Mouse (Mus musculus) intestine, embryonic 14.5 days (tissue): ENCODE data around the gene Fcgrt. TPM values are rescaled to one million over a fixed set of nuclear protein-coding genes. Genes with fewer than 3 reads are reported as not detected.
A peak's percentile ranks its signal among the peaks of the same experiment; 100 is the strongest.
"Not testable (repeated sequence)": the region's sequence is repeated elsewhere in the genome, so short reads cannot be mapped to it uniquely, and the experiment has no call there.

Source experiments
- ATAC-seq: fragments of 200-750 bp; cut with Nextera tagmentation; replicated peaks from 2 replicates; pipeline ENCODE4 v1.8.0; 2017; ENCODE audit warnings: low read depth, moderate number of reproducible peaks, moderate TSS enrichment, moderate library complexity; ENCODE audit not compliant: low FRiP score, low TSS enrichment
- DNase-seq: peaks from one replicate; pipeline ENCODE4 v3.0.0-alpha.2; 2018; ENCODE audit warnings: low spot score
- H3K27ac ChIP-seq: fragments of 300-500 bp; sonication (generic); 2 replicates; pipeline ENCODE4 v1.5.1; 2014; ENCODE audit warnings: low read depth, mild to moderate bottlenecking, control low read depth
- H3K27me3 ChIP-seq: fragments of 300-500 bp; sonication (generic); replicated peaks from 2 replicates; pipeline ENCODE4 v1.6.1; 2014; ENCODE audit warnings: low read length, control low read depth; ENCODE audit not compliant: control insufficient read depth, insufficient read depth
- H3K36me3 ChIP-seq: fragments of 300-500 bp; sonication (generic); 2 replicates; pipeline ENCODE4 v1.6.1; 2014; ENCODE audit warnings: low read length, control low read depth; ENCODE audit not compliant: control insufficient read depth, insufficient read depth
- H3K4me1 ChIP-seq: fragments of 300-500 bp; sonication (generic); replicated peaks from 2 replicates; pipeline ENCODE4 v1.6.1; 2014; ENCODE audit warnings: low read length, control low read depth, mixed read lengths; ENCODE audit not compliant: control insufficient read depth, insufficient read depth
- H3K4me2 ChIP-seq: fragments of 300-500 bp; sonication (generic); 2 replicates; pipeline ENCODE4 v1.6.1; 2014; ENCODE audit warnings: low read length
- H3K4me3 ChIP-seq: fragments of 300-500 bp; sonication (generic); 2 replicates; pipeline ENCODE4 v1.5.1; 2014; ENCODE audit warnings: low read depth, low read length, control low read depth, mixed read lengths
- H3K9ac ChIP-seq: fragments of 300-500 bp; sonication (generic); 2 replicates; pipeline ENCODE4 v1.6.1; 2014; ENCODE audit warnings: mild to moderate bottlenecking, low read length
- H3K9me3 ChIP-seq: fragments of 300-500 bp; sonication (generic); 2 replicates; pipeline ENCODE4 v1.6.1; 2016; ENCODE audit warnings: low read length, control low read depth; ENCODE audit not compliant: control insufficient read depth
- WGBS: fragments of 180-500 bp; shearing (Covaris S2); extraction: QIAGEN DNeasy Blood & Tissue Kit; methylation state at CpG from one replicate; pipeline ENCODE4 v1.1.7; 2014; 5-methylcytosine and 5-hydroxymethylcytosine counted together
- polyA plus RNA-seq: library from polyadenylated mRNA; unstranded; fragments of >200 nt; fragmentation: Nextera tagmentation; extraction: Ambion mirVana; gene quantifications from 2 replicates; pipeline ENCODE4 v1.2.1, GENCODE M21; 2014

Fcgrt gene
- polyA plus RNA-seq, 1 experiment from 2014 or later, result 64.1 TPM

GRCm38 (mm10) chr7:45126844-45127699, 23.4 kb upstream of the Fcgrt start:
- whole genome bisulfite sequencing, result 38% methylated on average over 21 of the region's 21 CpGs
- Histone ChIP-seq H3K4me3 (peak overlapping the region; percentile 100), H3K4me2 (peak overlapping the region; percentile 97), H3K36me3 (peaks cover 41% of the 10 kb centered on the region), H3K9ac (peak overlapping the region; percentile 99), H3K9me3 (no peaks in the 10 kb centered on the region), H3K27me3 (no peaks in the 10 kb centered on the region), H3K4me1 (peaks cover 33% of the 10 kb centered on the region), H3K27ac (peak overlapping the region; percentile 91)
- DNase-seq (no peak), ATAC-seq (no peak)

DNA sequence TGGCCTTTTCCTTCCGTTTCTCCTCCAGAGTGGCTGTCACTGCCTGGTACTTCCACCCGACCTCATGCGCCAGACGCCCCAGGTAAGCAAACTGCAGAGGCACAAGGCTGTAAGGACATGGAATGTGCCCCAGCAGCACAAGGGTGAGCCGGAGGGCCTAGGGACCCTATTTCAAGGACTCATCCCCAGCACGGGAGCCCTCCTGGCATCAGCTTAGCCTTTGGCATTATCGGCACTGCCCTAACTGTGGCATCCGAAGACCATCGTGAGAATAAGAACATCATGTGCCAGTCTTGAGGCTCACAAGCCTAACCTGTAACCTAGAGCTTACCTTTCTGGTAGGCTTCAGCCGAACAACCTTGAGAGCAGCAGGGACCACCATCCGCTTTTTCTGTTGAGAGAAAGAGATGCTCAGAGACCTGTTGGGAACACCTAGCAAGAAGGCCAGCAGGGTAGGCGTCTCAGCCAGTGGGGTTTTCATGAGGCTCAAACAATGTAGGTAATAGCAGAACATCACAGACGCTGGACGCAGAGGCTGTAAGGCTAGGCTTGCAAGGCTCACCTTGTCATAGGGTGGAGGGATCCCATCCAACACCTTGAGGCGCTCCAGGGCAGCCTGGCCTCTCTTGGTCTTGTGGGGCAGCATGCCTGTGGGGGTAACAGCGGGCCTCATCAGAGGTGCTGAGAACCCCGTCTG, 22.6 kb upstream of the Fcgrt start:
- 75% methylated on average over 17 of the region's 17 CpGs for WGBS
- Histone ChIP-seq H3K4me1 (peaks cover 39% of the 10 kb centered on the region), H3K4me2 (peak overlapping the region; percentile 97), H3K9me3 (no peaks in the 10 kb centered on the region), H3K4me3 (peak overlapping the region; percentile 100), H3K9ac (peak overlapping the region; percentile 99), H3K36me3 (peaks cover 49% of the 10 kb centered on the region), H3K27ac (peak overlapping the region; percentile 91), H3K27me3 (no peaks in the 10 kb centered on the region)
- no peak for ATAC-seq
- no peak for DNase-seq

GRCm38 (mm10) chr7:45125649-45126048, 22.0 kb upstream of the Fcgrt start:
- Histone ChIP-seq H3K36me3 (peaks cover 55% of the 10 kb centered on the region), H3K4me3 (peak overlapping the region; percentile 100), H3K4me1 (peaks cover 39% of the 10 kb centered on the region), H3K4me2 (peak overlapping the region; percentile 97), H3K27ac (peak overlapping the region; percentile 9; the same call in 1 of the 2 replicates)
- not testable (repeated sequence) for ATAC-seq, H3K9me3 ChIP-seq, DNase-seq, H3K9ac ChIP-seq, H3K27me3 ChIP-seq
- 72% methylated on average over 5 of the region's 5 CpGs for WGBS

DNA sequence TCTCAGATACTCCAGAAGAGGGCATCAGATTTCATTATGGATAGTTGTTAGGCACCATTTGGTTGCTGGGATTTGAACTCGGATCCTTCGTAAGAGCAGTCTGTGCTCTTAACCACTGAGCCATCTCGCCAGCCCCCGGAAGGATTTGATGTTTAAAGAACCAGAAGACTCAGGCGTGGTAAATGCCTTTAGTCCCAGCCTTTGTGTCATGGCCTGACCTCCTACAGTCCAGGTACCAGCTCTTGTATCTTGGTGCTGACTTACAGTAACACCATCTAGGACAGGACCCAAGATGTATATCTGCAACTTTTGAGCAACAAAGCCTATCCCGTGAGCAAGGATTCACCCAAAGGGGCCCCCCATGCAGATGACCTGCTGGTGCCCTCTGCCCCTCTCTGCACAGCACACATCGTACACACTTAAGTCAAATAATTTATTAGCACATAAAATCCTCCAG, 21.5 kb upstream of the Fcgrt start:
- Histone ChIP-seq H3K36me3 (peaks cover 60% of the 10 kb centered on the region), H3K9me3 (no peaks in the 10 kb centered on the region), H3K27ac (peak overlapping the region; percentile 9; the same call in 1 of the 2 replicates), H3K4me2 (peak overlapping the region; percentile 36), H3K4me3 (0 out of 2 replicates have a peak overlapping the region, but pooled peaks have one; percentile 100), H3K9ac (no peak overlapping the region; the same call in 1 of the 2 replicates), H3K4me1 (peaks cover 39% of the 10 kb centered on the region), H3K27me3 (no peaks in the 10 kb centered on the region)
- WGBS, result 17% methylated on average over 7 of the region's 7 CpGs
- no peak for ATAC-seq
- DNase-seq, result peak; percentile 75

GRCm38 (mm10) chr7:45124224-45125143, 20.8 kb upstream of the Fcgrt start, which contains the start of gene Rps11:
TSS of gene Rps11 (minus strand) at chr7:45124439.
- DNase-seq, result peak; percentile 97
- ATAC-seq, result peak; percentile 82
- peaks cover 67% of the 10 kb centered on the region for H3K36me3 ChIP-seq
- peak within 1 kb of the TSS; percentile 86 for H3K27ac ChIP-seq
- peak within 1 kb of the TSS; percentile 67 for H3K4me2 ChIP-seq
- H3K4me3 ChIP-seq, result peak within 1 kb of the TSS; percentile 98
- WGBS, result 1% methylated on average over 59 of the region's 59 CpGs
- peaks cover 34% of the 10 kb centered on the region for H3K4me1 ChIP-seq
- H3K27me3 ChIP-seq, result no peaks in the 10 kb centered on the region
- peak within 1 kb of the TSS; percentile 99 for H3K9ac ChIP-seq
- H3K9me3 ChIP-seq, result no peaks in the 10 kb centered on the region

- H3K36me3 ChIP-seq, result peaks cover 77% of the 10 kb centered on the region
- DNase-seq, result no peak
Observed at GRCm38 (mm10) chr7:45123186-45123570, 19.5 kb upstream of the Fcgrt start.

GRCm38 (mm10) chr7:45122561-45123185, 19.0 kb upstream of the Fcgrt start:
- WGBS, result 83% methylated on average over 15 of the region's 15 CpGs

More at GRCm38 (mm10) chr7:45123186-45123570, 19.5 kb upstream of the Fcgrt start:
- 20% methylated on average over 12 of the region's 12 CpGs for WGBS
- Histone ChIP-seq H3K4me1 (peaks cover 31% of the 10 kb centered on the region; the same call in 1 of the 2 replicates), H3K27me3 (no peaks in the 10 kb centered on the region), H3K9me3 (no peaks in the 10 kb centered on the region), H3K27ac (0 out of 2 replicates have a peak overlapping the region, but pooled peaks have one; percentile 84), H3K9ac (peak overlapping the region; percentile 99), H3K4me2 (peak overlapping the region; percentile 67), H3K4me3 (peak overlapping the region; percentile 98)
- ATAC-seq, result no peak

More at GRCm38 (mm10) chr7:45122561-45123185, 19.0 kb upstream of the Fcgrt start:
- H3K9ac ChIP-seq, result peak overlapping the region; percentile 99
- DNase-seq (no peak), ATAC-seq (no peak)
- H3K4me1 ChIP-seq, result peaks cover 35% of the 10 kb centered on the region; the same call in 1 of the 2 replicates
- peaks cover 76% of the 10 kb centered on the region for H3K36me3 ChIP-seq
- peak overlapping the region; percentile 98 for H3K4me3 ChIP-seq
- H3K27ac ChIP-seq, result 0 out of 2 replicates have a peak overlapping the region, but pooled peaks have one; percentile 84
- H3K4me2 ChIP-seq, result peak overlapping the region; percentile 67
- H3K27me3 ChIP-seq, result no peaks in the 10 kb centered on the region
- no peaks in the 10 kb centered on the region for H3K9me3 ChIP-seq
